Mouse (Mus musculus) gastrocnemius, adult 18-20 months (tissue): ENCODE data around the gene Epha4. TPM values are rescaled to one million over a fixed set of nuclear protein-coding genes. Genes with fewer than 3 reads are reported as not detected.

Source experiments
- DNase-seq: peaks from one replicate; pipeline ENCODE4 v3.0.0; 2021; ENCODE audit warnings: low spot score
- total RNA-seq, 2 experiments: library from RNA; stranded (reverse); gene quantifications; 2 replicates each; pipeline ENCODE4 v1.2.3; 2021

The Epha4 gene
- total RNA-seq, 2 experiments from 2014 or later = 1.2 to 2.1 TPM

DNA sequence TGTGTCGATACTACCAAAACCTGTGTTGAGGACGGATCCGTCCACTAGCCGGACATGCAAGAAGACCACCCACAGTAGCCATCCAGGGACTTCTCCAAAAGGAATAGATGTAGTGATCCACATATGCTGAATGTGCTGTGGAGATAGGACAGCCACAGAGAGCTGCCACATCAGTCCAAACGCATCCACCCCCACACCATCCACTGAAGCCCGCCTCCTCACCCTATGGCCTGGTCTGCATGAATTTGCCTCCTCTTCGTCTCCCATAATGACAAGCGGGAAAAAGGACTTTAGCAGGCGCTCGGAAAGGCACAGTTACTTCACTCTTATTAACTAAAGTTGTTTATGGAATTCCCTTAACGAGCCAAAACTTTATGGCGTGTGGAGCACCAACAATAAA is 68.5 kb downstream of the Epha4 start:
- DNase-seq = no peak

DNA sequence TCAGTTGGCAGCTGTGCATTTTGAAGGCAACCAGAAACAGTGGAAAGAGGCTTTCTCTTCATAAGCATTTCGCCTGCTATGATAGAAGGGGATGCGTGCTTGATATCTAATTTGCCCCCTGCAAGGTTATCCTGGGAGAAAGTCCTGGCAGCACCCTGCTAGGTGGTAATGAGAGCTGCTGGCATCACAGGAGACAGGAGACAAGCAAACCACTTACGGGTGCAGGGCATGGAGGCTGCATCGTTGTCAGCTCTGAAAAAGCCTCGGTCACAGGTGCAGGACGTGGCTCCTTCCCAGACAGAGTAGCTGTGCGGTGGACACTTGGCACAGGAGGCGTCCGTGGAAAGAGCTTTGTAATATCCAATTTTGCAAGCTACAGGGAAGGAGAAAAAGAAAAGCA is 70.2 kb downstream of the Epha4 start:
- DNase-seq = no peak

- no peak for DNase-seq
These were observed 72.9 kb downstream of the Epha4 start for GRCm38 (mm10) chr1:77441987-77442386.

- DNase-seq = no peak
These were observed 73.5 kb downstream of the Epha4 start for GRCm38 (mm10) chr1:77441401-77441800.

GRCm38 (mm10) chr1:77440512-77440911 is 74.4 kb downstream of the Epha4 start:
- DNase-seq = no peak

DNA sequence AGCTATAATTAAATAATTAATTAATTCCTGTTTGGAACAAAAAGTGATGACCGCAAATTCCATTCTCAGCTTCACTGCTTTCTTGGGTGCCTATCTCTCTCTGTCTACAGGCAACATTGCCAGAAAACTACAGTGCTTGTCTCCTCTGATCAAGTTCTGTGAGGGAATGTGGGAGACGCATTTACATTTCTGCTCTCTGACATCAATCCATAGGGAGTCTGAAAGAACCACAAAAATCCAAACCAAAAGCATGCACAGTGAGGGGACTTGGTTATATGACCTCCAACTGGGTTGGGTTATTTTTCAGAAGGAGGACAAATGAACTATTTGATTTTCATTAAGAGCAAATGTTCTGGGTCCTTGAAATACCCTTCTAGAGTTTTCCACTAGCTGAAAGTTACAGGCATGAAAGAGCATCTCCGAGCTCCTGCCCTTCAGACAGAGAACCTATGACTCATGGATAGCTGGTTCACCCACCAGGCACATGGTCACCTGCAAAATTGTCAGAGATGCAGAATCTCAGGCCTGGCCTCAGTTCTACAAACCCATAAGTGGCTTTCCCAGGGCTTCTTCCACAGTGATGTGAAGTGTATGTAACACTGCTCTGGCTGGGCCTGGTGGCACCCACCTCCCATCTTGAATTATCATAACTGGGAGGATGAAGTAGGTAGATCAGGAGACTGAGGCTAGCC is 75.4 kb downstream of the Epha4 start:
- DNase-seq = no peak

GRCm38 (mm10) chr1:77438639-77439038 is 76.2 kb downstream of the Epha4 start:
- DNase-seq = no peak

DNA sequence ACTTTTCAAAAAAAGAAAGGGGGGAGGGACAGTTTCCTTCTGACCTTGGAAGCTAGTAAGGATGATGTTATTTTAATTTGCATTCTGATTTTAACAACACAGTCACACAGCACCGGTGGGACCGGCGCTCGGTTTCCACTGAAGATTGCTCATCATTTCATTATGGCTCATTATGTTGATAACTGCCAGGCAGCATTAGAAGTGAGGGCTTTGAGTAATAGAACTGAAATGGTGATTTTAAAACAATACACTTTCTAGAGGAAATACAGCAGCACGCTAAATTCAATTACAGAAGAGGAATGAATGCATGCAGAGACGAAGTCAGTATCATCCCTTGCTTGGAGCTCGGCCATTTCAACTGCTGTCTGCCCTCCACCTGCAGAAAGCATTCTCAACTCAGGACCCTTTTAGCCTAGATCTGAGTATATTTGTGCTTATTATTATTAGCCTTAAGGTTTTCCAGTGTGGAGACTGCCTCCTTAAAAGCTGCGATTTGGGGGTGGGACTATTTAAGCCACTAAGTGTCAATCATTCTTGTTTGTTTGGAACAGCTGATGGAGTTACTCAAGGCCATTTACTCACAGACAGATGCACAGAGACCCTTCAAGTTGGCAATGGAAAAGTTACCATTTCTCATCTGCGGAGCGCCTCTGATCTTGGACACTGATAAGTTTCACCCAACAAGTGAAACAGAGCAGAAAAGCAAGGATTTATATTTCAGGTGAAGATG is 76.8 kb downstream of the Epha4 start:
- no peak for DNase-seq

- DNase-seq = no peak
These were observed 79.8 kb downstream of the Epha4 start for GRCm38 (mm10) chr1:77435045-77435444.

DNA sequence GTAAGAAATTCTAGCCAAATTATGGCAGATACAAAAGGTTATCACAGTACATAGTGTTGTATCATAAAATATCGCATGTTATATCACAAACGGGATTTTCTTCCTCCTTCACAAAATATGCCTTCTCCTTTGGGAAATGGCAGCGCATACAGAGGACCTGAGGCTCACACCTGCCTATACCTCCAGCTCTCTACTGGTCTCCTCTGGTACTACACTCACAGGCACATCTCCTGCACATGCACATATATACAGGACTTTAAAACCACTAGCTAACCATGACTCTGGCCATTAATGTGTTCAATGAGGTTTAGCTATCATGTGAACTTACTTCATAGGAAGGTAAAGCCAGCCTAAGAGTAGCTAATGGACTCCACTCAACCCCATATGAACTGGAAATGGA is 81.7 kb downstream of the Epha4 start:
- no peak for DNase-seq

GRCm38 (mm10) chr1:77432489-77432888 is 82.4 kb downstream of the Epha4 start:
- no peak for DNase-seq

- no peak for DNase-seq
These were observed 85.7 kb downstream of the Epha4 start for GRCm38 (mm10) chr1:77429174-77429573.

GRCm38 (mm10) chr1:77426956-77427355 is 87.9 kb downstream of the Epha4 start:
- no peak for DNase-seq

DNA sequence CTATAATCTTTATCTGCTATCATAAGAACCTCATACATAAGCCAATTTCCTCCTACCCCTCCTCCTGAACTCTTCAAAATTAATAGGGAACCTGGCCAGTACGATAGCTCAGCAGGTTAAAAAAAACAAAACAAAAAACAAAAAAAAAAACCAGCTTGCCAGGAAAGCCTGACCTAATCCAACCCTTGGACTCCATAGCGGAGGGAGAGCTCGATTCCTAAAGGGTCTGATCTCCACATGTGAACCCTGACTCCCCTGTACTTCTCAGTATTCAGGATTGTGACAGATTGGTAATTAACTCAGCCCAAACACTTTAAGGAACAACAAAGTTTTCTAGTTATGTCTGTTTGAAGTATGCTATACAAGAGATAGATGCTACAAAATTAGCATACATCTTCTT is 89.7 kb downstream of the Epha4 start:
- DNase-seq = no peak

- no peak for DNase-seq
These were observed 93.8 kb downstream of the Epha4 start for GRCm38 (mm10) chr1:77421081-77421480.

DNA sequence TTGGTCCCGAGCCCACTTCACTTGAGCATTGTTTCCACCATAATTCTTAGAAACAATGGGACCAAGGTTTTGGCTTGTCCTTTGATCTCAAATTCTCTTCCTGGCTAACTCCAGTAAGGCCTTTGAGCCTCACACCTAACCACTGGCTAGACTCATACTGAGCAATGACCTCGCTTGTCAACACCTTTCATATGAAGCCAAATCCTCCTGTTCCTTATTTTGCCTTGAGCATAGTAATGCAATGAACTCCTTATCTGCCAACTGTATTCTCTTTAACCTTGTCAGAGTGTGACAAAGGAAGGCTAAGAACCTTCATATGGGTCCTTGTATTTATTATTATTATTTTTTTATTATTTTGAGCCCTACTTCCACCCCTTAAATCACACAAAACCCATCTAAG is 94.5 kb downstream of the Epha4 start:
- no peak for DNase-seq

GRCm38 (mm10) chr1:77416872-77417271 is 98.0 kb downstream of the Epha4 start:
- no peak for DNase-seq

DNA sequence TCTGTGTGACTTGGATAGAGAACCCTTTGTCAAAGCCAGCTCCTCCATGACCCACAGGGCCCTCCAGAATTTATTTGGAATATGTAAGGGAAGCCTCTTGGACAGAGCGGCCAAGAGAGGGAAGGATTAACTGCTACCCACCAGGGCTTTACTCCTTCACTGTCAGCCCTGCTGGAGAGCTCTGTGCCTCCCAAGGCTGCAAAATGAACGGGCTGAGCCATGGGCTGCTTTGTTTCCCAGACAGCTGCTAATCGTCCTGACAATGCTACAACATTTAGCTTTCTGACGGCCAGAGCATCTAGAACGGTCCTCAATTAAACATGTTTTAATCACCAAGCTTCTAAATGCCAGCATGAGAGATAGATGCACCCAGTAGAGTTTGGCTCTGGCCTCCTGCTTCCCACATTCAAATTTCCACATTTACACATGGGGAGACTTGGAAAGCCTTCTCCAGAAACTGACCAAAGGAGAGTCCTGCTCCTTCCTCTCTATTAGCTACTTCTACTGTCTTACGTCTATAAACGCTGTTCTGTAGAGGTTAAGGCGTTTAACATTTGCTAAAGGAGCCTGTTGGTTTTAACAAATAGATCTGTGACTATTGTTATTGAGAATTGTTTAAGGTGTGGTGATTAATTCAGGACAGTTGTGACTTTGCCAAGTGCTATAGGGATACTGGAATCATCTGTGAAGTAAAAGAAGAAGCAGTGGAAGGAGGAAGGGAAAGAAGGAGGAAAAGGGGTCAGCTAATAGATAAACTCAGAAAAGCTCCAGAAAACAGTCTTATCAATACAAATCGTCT is 101.8 kb downstream of the Epha4 start:
- DNase-seq = no peak

DNA sequence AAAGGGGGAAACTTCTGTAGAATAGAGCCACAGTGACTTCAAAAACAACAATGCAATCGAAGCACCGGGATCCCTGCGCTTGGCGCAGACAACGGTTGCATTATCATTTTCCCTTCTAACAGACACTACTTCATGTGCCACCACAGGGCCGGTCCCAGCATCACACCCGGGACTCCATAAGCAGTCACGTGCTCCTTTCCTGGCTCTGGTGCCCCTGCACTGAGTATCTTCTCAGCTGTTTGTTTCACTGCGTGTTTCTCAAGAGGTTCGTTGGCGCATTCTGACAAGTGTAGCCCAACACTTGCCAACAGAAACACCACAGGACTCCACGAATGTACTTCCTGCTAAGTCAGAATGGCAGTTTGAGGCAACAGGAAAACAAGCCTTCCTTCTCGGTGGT is 102.6 kb downstream of the Epha4 start:
- no peak for DNase-seq

- no peak for DNase-seq
These were observed 103.7 kb downstream of the Epha4 start for GRCm38 (mm10) chr1:77411222-77411621.

GRCm38 (mm10) chr1:77410716-77411115 is 104.2 kb downstream of the Epha4 start:
- DNase-seq = no peak

DNA sequence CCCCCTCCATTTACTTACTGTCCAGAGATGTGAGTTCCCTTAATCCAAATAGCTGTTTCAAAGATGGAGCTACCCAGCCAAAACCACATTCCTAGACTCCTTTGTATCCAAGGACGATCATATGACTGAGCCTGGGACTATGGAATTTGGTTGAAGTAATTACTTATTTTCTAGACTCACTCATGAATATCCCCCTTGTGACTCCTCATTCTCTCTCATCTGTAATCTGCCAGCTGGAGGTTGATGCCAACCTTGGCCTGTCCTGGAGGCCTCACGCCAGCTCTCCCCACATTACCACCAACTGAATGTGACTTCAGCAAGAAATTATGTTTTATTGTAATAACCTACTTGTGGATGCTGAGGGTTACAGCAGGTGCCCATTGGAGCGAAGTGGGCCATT is 104.7 kb downstream of the Epha4 start:
- DNase-seq = no peak
